ENCODE assay signal across 26 mouse cellular contexts in the genomic region with DNA sequence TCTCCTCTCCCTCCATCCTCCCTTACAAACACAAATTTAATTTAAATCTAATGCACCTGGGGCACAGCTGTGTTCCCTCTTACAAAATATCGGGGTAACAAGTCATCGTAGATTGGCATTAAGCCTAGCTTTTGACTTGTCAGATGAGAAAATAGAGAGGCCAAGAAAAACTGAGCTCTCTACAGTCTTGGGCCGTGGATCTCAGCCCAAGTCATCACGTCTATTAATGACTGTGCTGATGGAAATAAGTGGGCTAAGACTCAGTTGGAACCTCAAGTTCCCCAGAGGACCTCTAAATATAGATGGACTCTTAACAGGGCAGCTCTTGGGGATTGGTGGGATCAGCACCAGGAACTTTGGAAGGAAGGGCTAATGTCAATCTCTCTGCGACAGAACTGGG. TPM values are rescaled to one million over a fixed set of nuclear protein-coding genes. Genes with fewer than 3 reads are reported as not detected.
DNase-seq lines count a peak whose midpoint lies in the region; TF ChIP-seq lines count a peak whose summit lies in the region.
"Had no signal": no experiment of that assay in that cellular context is flagged by ENCODE, and none has a peak within 500 bp of the region (broad histone marks: within the 10 kb centered on the region; RNA-seq: fewer than 3 reads in every experiment).

No protein-coding gene starts in this region.

- peaks cover 5% of the 10 kb centered on the region for H3K36me3 ChIP-seq in testis, adult 2 months (ENCODE audit: control insufficient read depth, insufficient read depth, low read length)
- H3K36me3 ChIP-seq: midbrain, embryonic 15.5 days had no signal

- peak overlapping the region; percentile 77 for H3K27ac ChIP-seq in gastrocnemius, adult 2 months
- H3K27ac ChIP-seq in testis, adult 2 months (ENCODE audit: control insufficient read depth, insufficient read depth, low read depth, low read length), result no peak overlapping the region
- H3K27ac ChIP-seq in layer of hippocampus, adult 2 months, result no peak overlapping the region
- H3K27ac ChIP-seq: embryonic facial prominence, embryonic 10.5 days; hindbrain, embryonic 10.5 days; intestine, embryonic 15.5 days; limb, embryonic 13.5 days; liver, embryonic 13.5 days; midbrain, embryonic 15.5 days; neural tube, embryonic 12.5 days had no signal

- intact Hi-C loops in gastrocnemius, adult 2 months (cut with DNase I), result loop anchor here (5.0 kb wide), 1 partner anchor 134 kb away; no protein-coding TSS in a partner anchor
- intact Hi-C loops in heart, postnatal 36 days (cut with DNase I), result loop anchor here (10.0 kb wide), 2 partner anchors 132 to 202 kb away; a partner anchor contains a TSS

- TF ChIP-seq CTCF in gastrocnemius, adult 2 months (IDR thresholded peaks at IDR 0.05), result no peak
- TF ChIP-seq CTCF in testis, adult 2 months (IDR thresholded peaks at IDR 0.05; ENCODE audit: control insufficient read depth, insufficient read depth, insufficient replicate concordance, low read depth, low read length), result no peak
- TF ChIP-seq CTCF in layer of hippocampus, adult 2 months (conservative IDR thresholded peaks at IDR 0.05), result no peak

- no peak overlapping the region for H3K4me3 ChIP-seq in gastrocnemius, adult 2 months
- H3K4me3 ChIP-seq in testis, adult 2 months (ENCODE audit: control insufficient read depth, low read depth, low read length), result peak overlapping the region; percentile 4; the same call in 1 of the 2 replicates
- no peak overlapping the region for H3K4me3 ChIP-seq in layer of hippocampus, adult 2 months
- H3K4me3 ChIP-seq: embryonic facial prominence, embryonic 10.5 days; forebrain, embryonic 12.5 days; hindbrain, embryonic 10.5 days; intestine, embryonic 15.5 days; limb, embryonic 13.5 days; liver, embryonic 13.5 days; megakaryocyte, embryonic 14.5 days; midbrain, embryonic 15.5 days; neural tube, embryonic 12.5 days had no signal

- DNase-seq in gastrocnemius, adult 2 months, result peak; percentile 31
- no peak for DNase-seq in gastrocnemius, postnatal 4 days (ENCODE audit: low spot score in 2 of 2)
- DNase-seq in heart, adult 9 months (ENCODE audit: low spot score in 2 of 2), result peak; percentile 43 to 66
- no peak for DNase-seq in heart, postnatal 36 days
- DNase-seq in testis, postnatal 14 days (ENCODE audit: low spot score), result no peak
- peak; percentile 38 for DNase-seq in skeletal muscle tissue, adult 2 months (ENCODE audit: low read depth, low spot score)
- no peak for DNase-seq in layer of hippocampus, adult 2 months (ENCODE audit: low spot score in 2 of 2)
- DNase-seq: adrenal gland, postnatal 25 days; cerebellum, adult 9-10 months; gastrocnemius, postnatal 10 days; kidney, adult 8-10 months; kidney, postnatal 10 days; layer of hippocampus, postnatal 36 days; liver, embryonic 13.5 days; lung, adult 2 months; thymus, adult 18-20 months; thymus, postnatal 4 days had no signal

- no peak for TF ChIP-seq POLR2A in testis, adult 2 months (IDR thresholded peaks at IDR 0.05; ENCODE audit: control insufficient read depth, low read depth, low read length)

- H3K4me1 ChIP-seq in testis, adult 2 months (ENCODE audit: control insufficient read depth, insufficient read depth, low read length), result no peaks in the 10 kb centered on the region
- H3K4me1 ChIP-seq: embryonic facial prominence, embryonic 10.5 days; forebrain, embryonic 12.5 days; hindbrain, embryonic 10.5 days; intestine, embryonic 15.5 days; limb, embryonic 13.5 days; midbrain, embryonic 15.5 days; neural tube, embryonic 12.5 days had no signal

- no peaks in the 10 kb centered on the region for H3K27me3 ChIP-seq in testis, adult 2 months (ENCODE audit: control insufficient read depth, insufficient read depth, low read length)
- H3K27me3 ChIP-seq: forebrain, embryonic 12.5 days; intestine, embryonic 15.5 days; limb, embryonic 13.5 days; liver, embryonic 13.5 days; megakaryocyte, embryonic 14.5 days; midbrain, embryonic 15.5 days; neural tube, embryonic 12.5 days had no signal

RNA-seq across cellular contexts. Expression of a gene that starts 33.1 kb away (rescaled TPM):
- 1 to 10 TPM; 6.0 to 6.7 TPM for total RNA-seq in gastrocnemius, adult 2 months (2021)
- total RNA-seq in gastrocnemius, postnatal 4 days (2021), result 10 to 100 TPM; 25.4 to 27.4 TPM
- total RNA-seq in heart, postnatal 36 days (2021), result 10 to 100 TPM; 11.0 to 12.2 TPM
- polyA plus RNA-seq in testis, adult 2 months (2012; rRNA removed), result 139 and 142 TPM in 2 replicates
- 10 to 100 TPM; 17.3 to 17.5 TPM for total RNA-seq in layer of hippocampus, adult 2 months (2021)

Comparison
In these comparisons a context has a peak if more than half of its experiments do, and no peak if none do; other contexts are left out.
1. DNase-seq: peak in gastrocnemius, adult 2 months (single experiment), heart, adult 9 months (2 of 2) and skeletal muscle tissue, adult 2 months (single experiment); none in gastrocnemius, postnatal 4 days (0 of 2), heart, postnatal 36 days (0 of 2), testis, postnatal 14 days (single experiment) and layer of hippocampus, adult 2 months (0 of 2).